Mouse (Mus musculus): ENCODE measurements around the gene A26c2.

The A26c2 gene

DNA sequence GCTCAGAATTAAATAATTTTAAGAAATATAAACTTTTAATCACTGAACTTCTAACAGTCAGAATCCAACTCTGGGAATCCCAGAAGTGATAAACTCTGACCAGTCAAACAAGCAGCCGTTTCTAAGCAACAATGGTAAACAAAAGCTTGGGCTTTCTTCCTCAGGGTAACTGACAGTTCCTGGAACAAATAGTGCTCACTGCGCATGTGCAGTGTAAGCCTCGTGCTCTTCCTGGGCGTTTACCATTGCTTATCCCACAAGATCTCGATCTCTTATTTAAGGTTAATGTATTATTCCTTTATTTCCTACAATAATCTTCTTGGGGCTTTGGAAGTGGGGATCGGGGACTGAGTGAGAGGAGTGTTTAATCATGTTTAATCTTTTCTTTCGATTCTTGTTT lies at the start of gene A26c2:
TSS of gene A26c2 (minus strand) at position 101 of the 400 bp plus-strand sequence.
- no peak for DNase-seq (ENCODE audit: low read depth)

DNA sequence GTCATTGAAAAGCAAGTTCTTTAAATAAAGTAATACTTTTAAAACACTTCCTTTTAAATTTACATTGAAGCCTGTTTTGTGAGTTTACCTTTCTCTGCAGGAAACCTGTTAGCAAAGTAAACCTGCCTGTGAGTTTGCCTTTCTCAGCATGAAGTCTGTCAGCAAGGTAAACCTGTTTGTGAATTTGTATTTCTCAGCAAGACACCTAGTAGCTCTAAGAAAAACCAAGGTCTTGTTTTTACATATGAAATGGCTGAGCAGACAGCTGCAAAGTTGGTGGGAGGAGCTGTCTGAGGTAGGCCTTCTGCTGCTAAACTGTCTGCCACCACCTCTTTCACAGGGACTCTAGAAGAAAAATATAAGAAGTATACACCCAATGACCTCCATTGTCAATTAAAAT lies 28.0 kb upstream of the A26c2 start:
- DNase-seq (ENCODE audit: low read depth): no peak
